In genomic region chr8:24366000-24366399, GRCm38 (mm10) we compare ENCODE assay signal across 18 mouse cellular contexts.
A peak's percentile ranks its signal among the peaks of the same experiment; 100 is the strongest.
DNase-seq lines count a peak whose midpoint lies in the region; ATAC-seq and TF ChIP-seq lines count a peak whose summit lies in the region.
"Had no signal": no experiment of that assay in that cellular context is flagged by ENCODE, and none has a peak within 500 bp of the region (broad histone marks: within the 10 kb centered on the region; RNA-seq: fewer than 3 reads in every experiment).

No protein-coding gene starts in this region.

- H3K4me1 ChIP-seq in heart, embryonic 11.5 days (ENCODE audit: control insufficient read depth, insufficient read depth, low read length), result 0 out of 2 replicates have a peak, but pooled peaks cover 3% of the 10 kb centered on the region
- no peaks in the 10 kb centered on the region for H3K4me1 ChIP-seq in lung, postnatal 0 days (ENCODE audit: insufficient read depth, low read depth, low read length)
- H3K4me1 ChIP-seq in hindbrain, embryonic 12.5 days, result 0 out of 2 replicates have a peak, but pooled peaks cover 2% of the 10 kb centered on the region
- H3K4me1 ChIP-seq: hindbrain, embryonic 15.5 days; limb, embryonic 15.5 days; midbrain, embryonic 12.5 days had no signal

- peak; percentile 10 to 60 for DNase-seq in heart, adult 9 months (ENCODE audit: low spot score in 2 of 2)
- DNase-seq in left cerebral cortex, postnatal 25 days (ENCODE audit: low spot score in 2 of 2), result peak; percentile 21 to 50
- no peak for DNase-seq in left cerebral cortex, postnatal 4 days
- DNase-seq in brain, embryonic 14.5 days (ENCODE audit: low read depth), result peak; percentile 30
- peak; percentile 61 for DNase-seq in lung, postnatal 0 days (ENCODE audit: low spot score)
- DNase-seq: adrenal gland, postnatal 14 days; cerebellum, adult 9-11 months; embryo, embryonic 11 days; liver, postnatal 0 days; thymus, postnatal 4 days had no signal

- no peak for TF ChIP-seq POLR2A in brain, embryonic 14.5 days (IDR thresholded peaks at IDR 0.05; ENCODE audit: borderline replicate concordance, extremely low read depth, insufficient read depth, insufficient read length, poor library complexity, severe bottlenecking)

- no peak overlapping the region for H3K4me2 ChIP-seq in heart, embryonic 11.5 days
- no peak overlapping the region for H3K4me2 ChIP-seq in lung, postnatal 0 days (replicated peaks; ENCODE audit: low read depth, low read length)
- no peak overlapping the region for H3K4me2 ChIP-seq in hindbrain, embryonic 12.5 days (replicated peaks)
- H3K4me2 ChIP-seq: hindbrain, embryonic 15.5 days; limb, embryonic 15.5 days; midbrain, embryonic 12.5 days had no signal

- H3K4me3 ChIP-seq in heart, embryonic 11.5 days (ENCODE audit: low read depth, low read length), result no peak overlapping the region
- no peak overlapping the region for H3K4me3 ChIP-seq in lung, postnatal 0 days (ENCODE audit: low read depth, low read length)
- H3K4me3 ChIP-seq in hindbrain, embryonic 12.5 days, result no peak overlapping the region
- H3K4me3 ChIP-seq: heart, adult 2 months; hindbrain, embryonic 15.5 days; limb, embryonic 15.5 days; midbrain, embryonic 12.5 days had no signal

- TF ChIP-seq EP300 in lung, postnatal 0 days (IDR thresholded peaks at IDR 0.05), result peak; percentile 62; the same call in 1 of the 2 replicates

- intact Hi-C loops in left cerebral cortex, postnatal 25 days (cut with DNase I), result no loop called here
- intact Hi-C loops in left cerebral cortex, postnatal 4 days (cut with DNase I), result no loop called here

- no peak for TF ChIP-seq CTCF in brain, embryonic 14.5 days (IDR thresholded peaks at IDR 0.05; ENCODE audit: borderline replicate concordance, extremely low read depth, insufficient read depth, insufficient read length)
- TF ChIP-seq CTCF in lung, postnatal 0 days (IDR thresholded peaks at IDR 0.05), result no peak

- no peaks in the 10 kb centered on the region for H3K36me3 ChIP-seq in heart, embryonic 11.5 days (ENCODE audit: control insufficient read depth, insufficient read depth, low read length)
- no peaks in the 10 kb centered on the region for H3K36me3 ChIP-seq in lung, postnatal 0 days (ENCODE audit: insufficient read depth, low read length)
- no peaks in the 10 kb centered on the region for H3K36me3 ChIP-seq in hindbrain, embryonic 12.5 days
- H3K36me3 ChIP-seq: hindbrain, embryonic 15.5 days; limb, embryonic 15.5 days; midbrain, embryonic 12.5 days had no signal

- ATAC-seq in heart, embryonic 11.5 days (replicated peaks; ENCODE audit: insufficient number of reproducible peaks, low FRiP score, low TSS enrichment), result no peak
- peak; percentile 72 for ATAC-seq in lung, postnatal 0 days
- no peak for ATAC-seq in hindbrain, embryonic 12.5 days (ENCODE audit: low FRiP score)
- no peak for ATAC-seq in megakaryocyte progenitor cell, adult 5-6 weeks (replicated peaks; ENCODE audit: poor library complexity)
- ATAC-seq: CD4-positive, CD25-positive, alpha-beta regulatory T cell, adult 4 months; liver, postnatal 0 days had no signal

- no peak overlapping the region for H3K27ac ChIP-seq in heart, embryonic 11.5 days (ENCODE audit: low read depth, low read length)
- no peak overlapping the region for H3K27ac ChIP-seq in lung, postnatal 0 days (ENCODE audit: low read length)
- H3K27ac ChIP-seq in hindbrain, embryonic 12.5 days, result no peak overlapping the region
- H3K27ac ChIP-seq: hindbrain, embryonic 15.5 days; limb, embryonic 15.5 days; midbrain, embryonic 12.5 days had no signal

- H3K27me3 ChIP-seq in heart, embryonic 11.5 days (ENCODE audit: control insufficient read depth, insufficient read depth, low read length), result no peaks in the 10 kb centered on the region
- no peaks in the 10 kb centered on the region for H3K27me3 ChIP-seq in lung, postnatal 0 days (replicated peaks; ENCODE audit: insufficient read depth, low read length)
- H3K27me3 ChIP-seq in hindbrain, embryonic 12.5 days, result no peaks in the 10 kb centered on the region
- H3K27me3 ChIP-seq: hindbrain, embryonic 15.5 days; limb, embryonic 15.5 days; midbrain, embryonic 12.5 days had no signal

- H3K9me3 ChIP-seq in heart, embryonic 11.5 days (replicated peaks; ENCODE audit: control insufficient read depth, low read length), result no peaks in the 10 kb centered on the region
- no peaks in the 10 kb centered on the region for H3K9me3 ChIP-seq in lung, postnatal 0 days (ENCODE audit: low read length)
- no peaks in the 10 kb centered on the region for H3K9me3 ChIP-seq in hindbrain, embryonic 12.5 days (replicated peaks)
- H3K9me3 ChIP-seq: hindbrain, embryonic 15.5 days; limb, embryonic 15.5 days; midbrain, embryonic 12.5 days had no signal

- H3K9ac ChIP-seq in heart, embryonic 11.5 days (ENCODE audit: low read depth, low read length), result no peak overlapping the region
- no peak overlapping the region for H3K9ac ChIP-seq in lung, postnatal 0 days (replicated peaks; ENCODE audit: low read depth)
- H3K9ac ChIP-seq in hindbrain, embryonic 12.5 days, result no peak overlapping the region
- H3K9ac ChIP-seq: hindbrain, embryonic 15.5 days; limb, embryonic 15.5 days; liver, postnatal 0 days; midbrain, embryonic 12.5 days had no signal
